Mouse (Mus musculus): ENCODE data around the gene Clec4b2.
"Not testable (repeated sequence)": the region's sequence is repeated elsewhere in the genome, so short reads cannot be mapped to it uniquely, and the experiment has no call there.

Gene Clec4b2

DNA sequence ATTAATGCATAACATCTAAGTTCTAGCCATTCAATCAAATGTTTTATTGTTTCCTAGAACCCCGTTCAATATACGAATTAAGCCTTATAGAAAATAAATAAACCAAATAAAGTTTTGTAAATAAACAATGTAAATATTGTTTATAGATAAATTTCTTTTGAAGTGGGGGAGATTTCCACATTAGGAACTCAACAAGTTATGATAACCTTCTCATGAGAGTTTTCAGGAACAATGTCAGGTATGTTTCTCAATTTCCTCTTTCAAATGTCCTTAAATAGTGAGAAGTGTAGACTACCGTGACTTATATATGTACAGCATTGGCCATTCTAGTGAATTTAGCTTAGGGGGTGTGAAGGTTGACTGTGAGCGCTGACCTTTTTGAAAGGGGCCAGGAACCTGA is at the start of gene Clec4b2:
Clec4b2 (plus strand) TSS at position 301 of the 400 bp plus-strand sequence.
- no peak for DNase-seq (ENCODE audit: low read depth)

DNA sequence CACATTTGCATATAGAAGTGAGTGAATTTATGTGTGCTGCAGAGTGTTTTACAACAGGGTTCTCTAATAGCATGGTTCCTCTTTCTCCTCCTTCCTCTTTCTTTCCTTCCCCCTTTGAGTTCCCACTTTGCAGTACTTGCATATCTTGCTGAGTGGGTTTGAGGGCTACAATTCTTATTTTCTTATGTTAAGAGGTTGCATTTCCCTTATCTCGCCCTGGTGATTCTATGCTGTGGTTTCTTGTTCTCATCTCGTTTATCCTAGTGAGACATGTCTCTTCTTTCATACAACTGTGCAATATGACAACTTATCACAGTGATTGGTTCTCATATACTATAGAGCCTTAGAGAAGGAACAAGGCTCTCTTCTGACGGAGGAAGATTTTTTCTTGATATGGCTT is 49.5 kb upstream of the Clec4b2 start:
- DNase-seq (ENCODE audit: low read depth) = no peak

GRCm38 (mm10) chr6:123127173-123127572 is 45.5 kb upstream of the Clec4b2 start:
- DNase-seq (ENCODE audit: low read depth) = no peak

DNA sequence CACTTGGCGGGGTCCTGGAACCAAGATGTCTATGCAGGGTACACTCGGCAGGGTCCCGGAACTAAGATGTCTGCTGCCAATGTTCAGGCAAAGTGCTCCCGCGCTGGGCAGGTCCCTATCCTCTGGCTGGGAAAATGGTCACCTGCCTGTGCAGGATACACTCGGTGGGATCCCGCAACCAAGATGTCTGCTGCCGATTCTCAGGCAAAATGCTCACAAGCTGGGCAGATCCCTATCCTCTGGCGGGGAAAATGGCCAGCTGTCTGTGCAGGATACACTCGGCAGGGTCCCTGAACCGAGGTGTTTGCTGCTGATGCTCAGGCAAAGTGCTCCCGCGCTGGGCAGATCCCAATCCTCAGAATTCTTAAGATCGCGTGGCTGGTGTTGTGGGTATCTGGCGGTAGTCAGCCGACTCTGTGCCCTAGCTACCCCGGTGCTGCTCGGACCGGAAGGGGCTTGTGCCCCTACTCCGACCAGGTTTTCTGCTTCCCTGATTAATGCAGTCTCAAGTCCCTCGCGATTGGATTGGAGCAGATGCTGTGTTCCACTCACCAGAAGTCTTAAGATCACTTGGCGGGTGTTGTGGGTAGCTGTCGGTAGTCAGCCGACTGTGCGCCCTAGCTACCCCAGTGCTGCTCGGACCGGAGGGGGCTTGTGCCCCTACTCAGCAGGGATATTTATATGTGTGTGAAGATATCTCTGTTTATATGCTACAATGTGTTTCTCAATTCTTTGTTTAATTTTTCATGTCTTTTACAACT is 34.7 kb upstream of the Clec4b2 start:
- DNase-seq (ENCODE audit: low read depth) = not testable (repeated sequence)

DNA sequence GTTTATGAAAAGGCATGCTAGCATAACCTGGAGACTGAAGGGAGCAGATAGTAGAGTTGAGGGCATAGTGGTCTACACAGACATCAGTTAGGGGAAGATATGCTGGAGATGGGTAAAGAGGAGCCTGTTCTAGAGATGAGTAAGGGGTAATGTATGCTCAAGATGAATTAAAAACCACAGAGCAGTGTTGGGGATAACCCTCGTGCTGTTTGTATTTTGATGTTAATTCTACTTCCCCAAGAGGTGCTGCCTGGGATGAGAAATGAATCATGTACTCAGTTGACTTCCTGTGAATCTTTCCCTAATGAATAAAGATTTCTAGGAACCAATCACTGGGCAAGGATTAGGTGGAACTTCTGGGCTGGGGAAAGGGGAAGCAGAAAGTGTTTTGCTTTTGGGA is 2.6 kb upstream of the Clec4b2 start:
- DNase-seq (ENCODE audit: low read depth) = no peak

GRCm38 (mm10) chr6:123171040-123171439 is 1.7 kb upstream of the Clec4b2 start:
- no peak for DNase-seq (ENCODE audit: low read depth)

DNA sequence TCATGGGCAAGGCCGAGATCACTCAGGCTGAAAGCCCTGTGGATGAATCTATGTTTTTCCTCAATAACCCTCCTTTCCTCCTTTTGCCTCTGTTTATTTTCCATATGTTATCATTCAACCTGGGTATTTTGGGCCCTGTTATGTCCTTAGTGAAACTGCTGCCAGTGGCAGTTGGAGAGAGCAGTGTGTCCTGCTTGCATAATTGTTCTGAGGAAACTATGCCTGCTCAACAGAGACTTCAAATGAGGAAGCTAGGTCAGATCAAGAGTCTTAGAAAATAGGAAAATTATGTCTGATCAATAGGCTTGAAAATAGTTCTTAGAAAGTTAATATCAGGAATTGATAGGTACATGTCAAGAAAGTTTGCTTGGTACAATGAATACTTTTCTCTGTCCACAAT is 2.9 kb downstream of the Clec4b2 start:
- no peak for DNase-seq (ENCODE audit: low read depth)

- not testable (repeated sequence) for DNase-seq (ENCODE audit: low read depth)
These were observed 12.2 kb downstream of the Clec4b2 start for GRCm38 (mm10) chr6:123184862-123185261.

GRCm38 (mm10) chr6:123207187-123208076 is 34.7 kb downstream of the Clec4b2 start:
- no peak for DNase-seq (ENCODE audit: low read depth)

DNA sequence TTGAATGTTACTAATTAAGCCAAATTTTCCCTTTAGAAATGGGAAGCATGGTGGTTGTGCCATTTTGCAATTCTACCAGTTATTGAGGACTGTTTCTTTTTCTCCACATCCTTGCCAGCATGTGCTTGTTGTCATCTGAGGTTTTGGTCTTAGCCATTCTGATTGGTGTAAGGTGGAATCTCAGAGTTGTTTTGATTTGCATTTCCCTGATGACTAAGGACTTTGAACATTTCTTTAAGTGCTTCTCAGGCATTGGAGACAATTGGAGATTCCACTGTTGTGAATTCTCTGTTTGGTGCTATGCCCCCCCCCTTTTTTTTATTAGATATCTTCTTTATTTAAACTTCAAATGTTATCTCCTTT is 35.4 kb downstream of the Clec4b2 start:
- not testable (repeated sequence) for DNase-seq (ENCODE audit: low read depth)

DNA sequence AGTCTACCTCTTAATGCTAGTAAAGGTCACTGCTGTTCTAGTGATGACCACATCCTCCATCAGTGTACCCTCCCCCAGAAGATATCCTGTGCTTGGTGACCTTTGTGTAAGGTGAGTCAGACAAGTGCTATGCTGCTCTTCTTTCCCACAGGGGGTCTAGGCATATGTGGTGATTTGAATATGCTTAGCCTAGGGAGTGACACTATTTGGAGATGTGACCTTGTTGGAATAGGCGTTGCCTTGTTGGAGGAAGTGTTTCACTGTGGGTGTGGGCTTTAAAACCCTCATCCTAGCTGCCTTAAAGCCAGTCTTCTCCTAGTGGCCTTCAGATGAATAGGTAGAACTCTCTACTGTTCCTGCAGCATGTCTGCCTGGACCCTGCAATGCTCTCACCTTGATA is 39.0 kb downstream of the Clec4b2 start:
- DNase-seq (ENCODE audit: low read depth) = no peak

DNA sequence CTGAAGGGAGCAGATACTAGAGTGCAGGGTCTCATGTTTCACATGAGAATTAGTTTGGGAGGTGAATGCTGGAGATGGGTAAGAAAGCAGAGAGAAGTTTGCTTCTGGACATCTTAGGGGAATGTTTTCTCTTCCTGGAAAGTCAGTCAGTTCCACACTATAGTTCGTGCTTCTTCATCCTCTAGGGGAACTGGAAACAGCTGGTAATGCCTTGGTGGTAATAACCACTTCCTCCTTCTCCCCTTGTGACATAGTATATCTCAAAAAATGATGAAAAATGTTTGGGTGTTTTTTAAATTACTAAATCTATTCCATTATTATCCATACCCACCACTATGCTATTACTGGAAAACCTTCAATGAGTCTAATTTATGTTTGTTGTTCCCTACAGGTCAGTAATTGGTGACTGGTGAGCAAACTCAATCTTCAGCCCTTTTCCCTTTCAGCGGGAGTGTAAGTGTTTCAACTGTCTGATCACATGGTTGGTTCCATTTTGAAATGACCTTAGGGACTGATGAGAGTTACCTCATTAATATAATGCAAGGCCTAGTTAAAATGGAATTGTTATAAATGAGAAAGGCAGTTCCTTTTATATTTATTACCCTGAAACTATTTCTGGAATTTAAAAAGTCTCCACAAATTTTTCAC is 55.0 kb downstream of the Clec4b2 start:
- no peak for DNase-seq (ENCODE audit: low read depth)

DNA sequence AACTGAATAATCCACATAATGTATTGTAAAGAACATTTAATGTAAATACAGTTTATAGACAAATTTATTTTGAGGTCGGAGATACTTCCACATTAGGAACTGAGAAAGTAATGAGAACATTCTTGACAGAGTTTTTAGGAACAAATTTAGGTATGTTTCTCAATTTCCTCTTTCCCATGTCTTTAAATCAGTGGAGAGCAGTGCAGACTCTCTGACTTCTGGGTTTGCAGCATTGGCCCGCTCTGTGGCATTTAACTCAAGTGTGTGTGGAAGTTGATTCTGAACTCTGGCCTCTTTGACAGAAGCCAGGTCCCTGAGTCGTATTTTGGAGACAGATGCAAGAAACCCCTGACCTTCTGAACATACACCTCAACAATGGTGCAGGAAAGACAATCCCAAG is 57.0 kb downstream of the Clec4b2 start, which contains the start of gene Clec4n:
Clec4n (plus strand) TSS at position 200 of the 400 bp plus-strand sequence.
- no peak for DNase-seq (ENCODE audit: low read depth)

DNA sequence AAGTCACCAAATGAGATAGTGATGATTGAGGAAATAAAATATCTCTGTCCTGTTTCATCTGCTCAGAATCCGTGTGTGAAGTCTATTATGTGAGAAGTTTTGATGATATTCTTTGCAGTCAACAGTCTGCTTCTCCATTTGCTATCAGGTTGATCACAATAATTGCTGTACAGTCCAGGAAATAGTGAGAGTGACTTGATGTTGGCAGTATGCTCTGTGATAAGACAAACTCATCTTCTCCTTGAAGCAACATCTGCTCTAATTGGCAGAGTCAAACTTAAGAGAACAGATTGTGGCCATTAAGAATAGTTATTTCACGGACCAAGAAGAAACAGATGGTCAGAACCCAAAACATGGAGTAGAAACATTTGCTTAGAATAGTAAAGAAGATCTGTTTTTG is 58.5 kb downstream of the Clec4b2 start:
- DNase-seq (ENCODE audit: low read depth) = no peak

- DNase-seq (ENCODE audit: low read depth) = no peak
These were observed 64.9 kb downstream of the Clec4b2 start for GRCm38 (mm10) chr6:123237582-123237981.

GRCm38 (mm10) chr6:123244201-123244600 is 71.5 kb downstream of the Clec4b2 start:
- DNase-seq (ENCODE audit: low read depth) = no peak

DNA sequence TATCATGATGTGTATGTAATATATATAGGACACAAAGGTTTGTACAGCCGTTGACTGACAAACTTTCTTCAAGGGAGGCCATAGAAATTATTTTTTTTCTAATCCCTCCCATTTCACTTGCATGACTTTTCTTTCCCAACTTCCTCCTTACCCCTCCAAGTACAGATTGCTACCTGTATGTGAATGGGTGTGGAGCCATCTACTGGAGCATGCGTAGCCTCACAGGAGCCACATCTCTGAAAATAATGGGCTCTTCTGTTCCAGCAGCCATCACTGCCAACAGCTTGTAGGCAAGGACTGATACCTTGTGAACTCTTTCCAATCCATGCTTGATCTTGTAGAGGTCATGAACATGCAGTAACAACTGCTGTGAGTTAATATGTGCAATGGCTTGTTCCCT is 76.2 kb downstream of the Clec4b2 start:
- not testable (repeated sequence) for DNase-seq (ENCODE audit: low read depth)

DNA sequence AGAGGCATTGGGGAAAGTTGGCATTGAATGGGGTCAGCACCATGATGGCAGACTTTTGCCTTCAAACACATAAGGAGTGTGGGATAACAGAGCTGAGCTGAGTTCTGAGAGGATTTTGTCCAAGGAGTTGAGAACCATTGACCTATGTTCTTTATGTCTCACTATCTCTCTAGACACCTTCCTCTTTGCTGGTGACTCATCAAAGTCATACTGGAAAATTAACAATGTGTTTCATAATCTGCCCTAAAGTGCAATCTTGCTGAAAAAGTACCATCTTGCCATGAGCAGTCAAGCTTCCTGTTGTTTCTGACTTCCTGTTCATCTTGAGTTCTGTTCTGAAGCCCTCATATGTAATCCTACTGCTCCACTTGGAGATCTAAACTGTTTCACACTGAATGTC is 80.0 kb downstream of the Clec4b2 start:
- no peak for DNase-seq (ENCODE audit: low read depth)
